Mouse (Mus musculus): ENCODE data around the gene Apold1.

Gene Apold1

GRCm38 (mm10) chr6:135026755-135027154 lies 45.2 kb downstream of the Apold1 start:
- DNase-seq (ENCODE audit: low read depth, low spot score), result no peak

- no peak for DNase-seq (ENCODE audit: low read depth, low spot score)
These were observed 47.7 kb downstream of the Apold1 start for GRCm38 (mm10) chr6:135029246-135029645.
